8 mouse cellular contexts compared by ENCODE assay signal in the genomic region with DNA sequence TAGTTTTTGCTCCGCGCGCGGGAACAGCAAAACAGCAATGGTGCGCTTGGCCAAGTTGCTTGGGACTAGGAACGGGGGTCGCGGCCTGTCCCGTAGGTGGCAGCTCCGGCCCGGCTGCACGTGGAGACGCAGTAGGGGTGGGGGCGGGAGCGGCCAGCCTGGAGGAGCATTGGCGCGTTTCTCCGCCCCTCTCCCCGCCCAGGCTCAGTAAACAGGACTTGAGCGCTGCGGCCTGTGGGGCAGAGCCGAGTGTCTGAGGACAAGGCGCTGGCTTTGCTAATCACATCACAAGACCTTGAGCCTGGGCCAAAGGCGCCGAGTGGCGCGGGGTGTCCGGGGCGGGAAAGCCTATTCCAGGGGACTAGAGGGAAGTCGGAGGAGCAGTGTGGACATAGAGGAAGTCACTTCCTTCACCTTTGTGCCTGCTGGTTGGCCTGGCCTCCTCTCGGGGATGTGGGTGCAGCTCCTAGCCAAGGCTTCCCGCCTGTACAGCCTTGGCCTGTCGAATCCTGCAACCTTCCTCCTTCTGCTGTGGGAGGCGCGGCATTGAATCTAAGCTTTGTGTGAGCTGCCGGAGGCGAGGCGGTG. TPM values are rescaled to one million over a fixed set of nuclear protein-coding genes. Genes with fewer than 3 reads are reported as not detected.
DNase-seq lines count a peak whose midpoint lies in the region; ATAC-seq lines count a peak whose summit lies in the region.

No protein-coding gene starts in this region.

- H3K4me3 ChIP-seq in embryonic facial prominence, embryonic 15.5 days (replicated peaks) = peak overlapping the region; percentile 64
- H3K4me3 ChIP-seq in kidney, embryonic 14.5 days (ENCODE audit: low read length) = peak overlapping the region; percentile 78

- H3K4me1 ChIP-seq in embryonic facial prominence, embryonic 15.5 days = peaks cover 32% of the 10 kb centered on the region
- peaks cover 19% of the 10 kb centered on the region for H3K4me1 ChIP-seq in kidney, embryonic 14.5 days (ENCODE audit: control insufficient read depth, insufficient read depth, low read length)

- H3K4me2 ChIP-seq in embryonic facial prominence, embryonic 15.5 days (replicated peaks) = peak overlapping the region; percentile 89
- H3K4me2 ChIP-seq in kidney, embryonic 14.5 days (replicated peaks; ENCODE audit: low read depth, low read length) = peak overlapping the region; percentile 58

- peak overlapping the region; percentile 98 for H3K27ac ChIP-seq in embryonic facial prominence, embryonic 15.5 days (replicated peaks)
- H3K27ac ChIP-seq in kidney, embryonic 14.5 days (ENCODE audit: low read depth, low read length) = peak overlapping the region; percentile 98

- H3K9ac ChIP-seq in embryonic facial prominence, embryonic 15.5 days = peak overlapping the region; percentile 52
- peak overlapping the region; percentile 64 for H3K9ac ChIP-seq in kidney, embryonic 14.5 days (ENCODE audit: low read depth, low read length)

- 3% methylated on average over 37 of the region's 38 CpGs for WGBS in embryonic facial prominence, embryonic 15.5 days
- WGBS in kidney, embryonic 14.5 days = 2% methylated on average over 38 of the region's 38 CpGs

- peak; percentile 81 for ATAC-seq in embryonic facial prominence, embryonic 15.5 days (ENCODE audit: insufficient number of reproducible peaks, low FRiP score, low TSS enrichment, low read depth)
- ATAC-seq in kidney, embryonic 14.5 days (ENCODE audit: low FRiP score, low TSS enrichment) = peak; percentile 83

- H3K36me3 ChIP-seq in embryonic facial prominence, embryonic 15.5 days = peaks cover 19% of the 10 kb centered on the region
- H3K36me3 ChIP-seq in kidney, embryonic 14.5 days (ENCODE audit: control insufficient read depth, insufficient read depth, low read length) = peaks cover 37% of the 10 kb centered on the region

- no peaks in the 10 kb centered on the region for H3K9me3 ChIP-seq in embryonic facial prominence, embryonic 15.5 days (replicated peaks)
- H3K9me3 ChIP-seq in kidney, embryonic 14.5 days (ENCODE audit: control insufficient read depth, low read length) = no peaks in the 10 kb centered on the region

- DNase-seq in 3T3-L1 (ENCODE audit: low read depth, low spot score) = peak; percentile 95
- peak; percentile 74 to 92 for DNase-seq in adrenal gland, postnatal 4 days (ENCODE audit: low spot score in 2 of 2)
- DNase-seq in heart, adult 9 months (ENCODE audit: low spot score in 2 of 2) = peak; percentile 97 to 98
- peak; percentile 94 for DNase-seq in liver
- DNase-seq in monocyte, adult 2 months (ENCODE audit: low read depth in 1 of 2, low spot score in 2 of 2) = peak; percentile 90 to 94
- DNase-seq in spleen, postnatal 14 days (ENCODE audit: low spot score in 2 of 2) = peak; percentile 73 to 74

- H3K27me3 ChIP-seq in embryonic facial prominence, embryonic 15.5 days = no peaks in the 10 kb centered on the region
- no peaks in the 10 kb centered on the region for H3K27me3 ChIP-seq in kidney, embryonic 14.5 days (ENCODE audit: control insufficient read depth, insufficient read depth, low read length)

RNA-seq across cellular contexts. Expression of a gene that starts 0.7 kb away (rescaled TPM):
- total RNA-seq in adrenal gland, postnatal 4 days (2021) = 10 to 100 TPM; 65.6 to 71.3 TPM
- polyA plus RNA-seq in embryonic facial prominence, embryonic 15.5 days (2015; fragmentation: Nextera tagmentation; extraction: Ambion mirVana) = 22.8 and 23.1 TPM in 2 replicates
- 22.5 and 24.3 TPM in 2 replicates for polyA plus RNA-seq in kidney, embryonic 14.5 days (2014; fragmentation: Nextera tagmentation; extraction: Ambion mirVana)

Comparison
In these comparisons a context has a peak if more than half of its experiments do, and no peak if none do; other contexts are left out.
1. Peak in every context shown above with its lines: DNase-seq, ATAC-seq, H3K4me3 ChIP-seq and H3K27ac ChIP-seq.